Mouse (Mus musculus) intestine, postnatal 0 days (tissue): ENCODE data around the gene Golga5. TPM values are rescaled to one million over a fixed set of nuclear protein-coding genes. Genes with fewer than 3 reads are reported as not detected.

Experiments used
- ATAC-seq: fragments of 200-750 bp; cut with Nextera tagmentation; 2 replicates; pipeline ENCODE4 v1.8.0; 2017; ENCODE audit warnings: mild to moderate bottlenecking, moderate TSS enrichment, moderate library complexity
- H3K27ac ChIP-seq: fragments of 300-500 bp; sonication (generic); 2 replicates; pipeline ENCODE4 v1.5.1; 2014; ENCODE audit warnings: mild to moderate bottlenecking, low read depth, low read length, moderate library complexity
- H3K27me3 ChIP-seq: fragments of 300-500 bp; sonication (generic); replicated peaks from 2 replicates; pipeline ENCODE4 v1.6.1; 2014; ENCODE audit warnings: low read length, mixed read lengths; ENCODE audit not compliant: control insufficient read depth, insufficient read depth
- H3K36me3 ChIP-seq: fragments of 300-500 bp; sonication (generic); 2 replicates; pipeline ENCODE4 v1.6.1; 2014; ENCODE audit warnings: mild to moderate bottlenecking, moderate library complexity; ENCODE audit not compliant: control insufficient read depth, insufficient read depth
- H3K4me1 ChIP-seq: fragments of 300-500 bp; sonication (generic); replicated peaks from 2 replicates; pipeline ENCODE4 v1.6.1; 2014; ENCODE audit warnings: antibody characterized with exemption, low read length, mixed read lengths; ENCODE audit not compliant: control insufficient read depth, insufficient read depth
- H3K4me2 ChIP-seq: fragments of 300-500 bp; sonication (generic); replicated peaks from 2 replicates; pipeline ENCODE4 v1.6.1; 2014; ENCODE audit warnings: low read depth, mild to moderate bottlenecking, moderate library complexity
- H3K4me3 ChIP-seq: fragments of 300-500 bp; sonication (generic); 2 replicates; pipeline ENCODE4 v1.5.1; 2014; ENCODE audit warnings: low read depth, low read length
- H3K9ac ChIP-seq: fragments of 300-500 bp; sonication (generic); 2 replicates; pipeline ENCODE4 v1.6.1; 2014; ENCODE audit warnings: mild to moderate bottlenecking, low read depth, low read length
- H3K9me3 ChIP-seq: fragments of 300-500 bp; sonication (generic); 2 replicates; pipeline ENCODE4 v1.6.1; 2016; ENCODE audit warnings: mixed run types; ENCODE audit not compliant: control insufficient read depth
- CTCF ChIP-seq: sonication (generic); IDR thresholded peaks from 2 replicates; pipeline ENCODE4 v1.5.1; 2016; ENCODE audit warnings: low read depth, mild to moderate bottlenecking, control low read depth, antibody characterized with exemption, moderate library complexity
- WGBS: fragments of 180-500 bp; shearing (Covaris S2); extraction: QIAGEN DNeasy Blood & Tissue Kit; methylation state at CpG from one replicate; pipeline ENCODE4 v1.1.7; 2014; 5-methylcytosine and 5-hydroxymethylcytosine counted together
- polyA plus RNA-seq: library from polyadenylated mRNA; unstranded; fragments of >200 nt; fragmentation: Nextera tagmentation; extraction: Ambion mirVana; gene quantifications from 2 replicates; pipeline ENCODE4 v1.2.1, GENCODE M21; 2015

Gene Golga5
- polyA plus RNA-seq, 1 experiment from 2014 or later: 36.1 TPM

DNA sequence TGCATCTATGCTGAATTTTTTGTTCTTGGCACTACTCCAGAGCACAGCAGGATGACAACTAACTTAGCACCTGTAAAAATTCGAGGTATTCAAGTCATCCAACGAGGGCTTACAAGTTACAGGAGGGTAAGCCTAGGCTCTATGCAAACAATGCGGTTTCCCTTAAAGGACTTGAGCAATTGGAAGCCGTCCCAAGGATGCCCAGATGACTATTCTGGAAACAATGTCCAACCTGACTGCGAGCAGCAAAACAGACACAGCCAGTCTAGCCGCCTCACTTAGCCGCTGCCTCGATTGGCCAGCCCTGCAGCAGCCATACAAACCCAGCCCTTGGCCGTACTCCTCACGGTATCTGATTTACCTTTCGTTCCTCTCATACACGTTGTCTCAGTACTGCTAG lies 36.7 kb upstream of the Golga5 start:
- H3K9me3 ChIP-seq: no peaks in the 10 kb centered on the region
- H3K27ac ChIP-seq: no peak overlapping the region
- no peak overlapping the region for H3K4me2 ChIP-seq
- TF ChIP-seq CTCF: no peak
- no peak for ATAC-seq
- H3K36me3 ChIP-seq: no peaks in the 10 kb centered on the region
- H3K27me3 ChIP-seq: no peaks in the 10 kb centered on the region
- H3K4me1 ChIP-seq: 0 out of 2 replicates have a peak, but pooled peaks cover 4% of the 10 kb centered on the region
- WGBS: 73% methylated on average over 12 of the region's 12 CpGs
- no peak overlapping the region for H3K9ac ChIP-seq
- no peak overlapping the region for H3K4me3 ChIP-seq

DNA sequence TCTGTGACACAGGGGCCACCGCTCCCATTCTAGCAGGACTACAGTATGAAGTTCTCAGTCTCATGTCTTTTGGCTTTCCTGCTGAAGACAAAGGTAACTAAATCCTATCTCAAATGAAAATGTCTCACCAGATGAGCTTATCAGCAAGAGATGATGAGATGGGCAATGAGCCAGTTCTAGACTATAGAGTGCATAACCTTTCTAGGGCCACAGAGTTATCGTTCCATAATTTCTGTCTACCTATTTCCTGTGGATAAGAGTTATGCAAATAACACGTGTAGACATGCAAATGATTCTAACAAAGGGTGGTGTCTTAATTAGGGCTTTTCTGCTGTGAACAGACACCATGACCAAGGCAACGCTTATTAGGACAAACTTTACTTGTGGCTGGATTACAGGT lies 34.8 kb upstream of the Golga5 start:
- no peaks in the 10 kb centered on the region for H3K36me3 ChIP-seq
- no peaks in the 10 kb centered on the region for H3K9me3 ChIP-seq
- WGBS: 69% methylated on average over 4 of the region's 4 CpGs
- no peak overlapping the region for H3K4me3 ChIP-seq
- ATAC-seq: no peak
- 0 out of 2 replicates have a peak, but pooled peaks cover 9% of the 10 kb centered on the region for H3K4me1 ChIP-seq
- no peak for TF ChIP-seq CTCF
- no peak overlapping the region for H3K4me2 ChIP-seq
- no peak overlapping the region for H3K27ac ChIP-seq
- H3K9ac ChIP-seq: no peak overlapping the region
- H3K27me3 ChIP-seq: no peaks in the 10 kb centered on the region

DNA sequence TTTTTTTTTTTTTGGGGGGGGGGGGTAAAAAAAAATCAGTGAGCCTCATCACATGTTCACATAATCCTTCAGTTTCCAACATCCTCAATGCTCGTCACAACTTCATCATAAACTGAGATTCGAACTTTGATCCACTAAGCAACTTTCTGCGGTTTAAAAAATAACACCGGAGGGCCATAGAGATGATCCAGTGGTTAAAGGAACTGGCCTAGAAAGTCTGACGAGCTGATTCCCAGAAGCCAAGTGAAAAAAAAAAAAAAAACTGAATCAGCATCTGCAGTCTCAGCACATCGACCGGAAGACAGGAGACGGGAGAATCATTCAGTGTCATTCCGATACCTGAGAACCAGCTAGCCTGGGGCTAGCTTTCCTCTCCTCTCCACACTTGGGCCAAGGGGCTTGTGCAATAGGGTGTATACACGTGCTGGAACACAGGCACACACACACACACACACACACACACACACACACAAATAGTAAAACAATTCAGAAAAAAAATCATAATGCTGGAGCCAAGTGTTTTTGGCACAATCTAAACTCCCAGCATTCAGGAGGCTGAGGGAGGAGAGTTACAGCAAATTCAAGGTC lies 31.9 kb upstream of the Golga5 start:
- peak overlapping the region; percentile 12; the same call in 1 of the 2 replicates for H3K4me3 ChIP-seq
- 0 out of 2 replicates have a peak, but pooled peaks cover 9% of the 10 kb centered on the region for H3K4me1 ChIP-seq
- no peak for TF ChIP-seq CTCF
- no peak overlapping the region for H3K9ac ChIP-seq
- WGBS: 45% methylated on average over 10 of the region's 10 CpGs
- peak overlapping the region; percentile 54; the same call in 1 of the 2 replicates for H3K27ac ChIP-seq
- no peaks in the 10 kb centered on the region for H3K9me3 ChIP-seq
- ATAC-seq: no peak
- H3K27me3 ChIP-seq: no peaks in the 10 kb centered on the region
- H3K4me2 ChIP-seq: peak overlapping the region; percentile 73
- H3K36me3 ChIP-seq: no peaks in the 10 kb centered on the region

DNA sequence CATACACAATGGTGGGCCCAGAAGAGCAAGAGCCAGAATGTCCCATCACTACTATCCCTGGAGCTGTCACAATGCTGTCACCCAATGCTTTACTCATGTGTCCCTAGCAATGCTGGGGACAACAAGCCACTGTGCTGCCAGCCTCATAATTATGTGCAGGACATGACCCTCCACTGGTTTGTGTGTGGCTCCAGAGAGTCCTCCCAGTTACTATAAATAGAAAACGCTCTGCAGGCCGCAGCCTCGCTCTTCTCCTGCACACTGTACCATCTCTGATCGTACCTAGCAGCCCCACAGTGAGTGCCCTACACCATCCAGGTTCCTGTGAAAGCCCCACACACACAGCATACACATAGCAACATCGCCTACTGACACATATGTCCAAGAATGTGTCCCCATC lies 31.0 kb upstream of the Golga5 start:
- no peak for TF ChIP-seq CTCF
- ATAC-seq: no peak

DNA sequence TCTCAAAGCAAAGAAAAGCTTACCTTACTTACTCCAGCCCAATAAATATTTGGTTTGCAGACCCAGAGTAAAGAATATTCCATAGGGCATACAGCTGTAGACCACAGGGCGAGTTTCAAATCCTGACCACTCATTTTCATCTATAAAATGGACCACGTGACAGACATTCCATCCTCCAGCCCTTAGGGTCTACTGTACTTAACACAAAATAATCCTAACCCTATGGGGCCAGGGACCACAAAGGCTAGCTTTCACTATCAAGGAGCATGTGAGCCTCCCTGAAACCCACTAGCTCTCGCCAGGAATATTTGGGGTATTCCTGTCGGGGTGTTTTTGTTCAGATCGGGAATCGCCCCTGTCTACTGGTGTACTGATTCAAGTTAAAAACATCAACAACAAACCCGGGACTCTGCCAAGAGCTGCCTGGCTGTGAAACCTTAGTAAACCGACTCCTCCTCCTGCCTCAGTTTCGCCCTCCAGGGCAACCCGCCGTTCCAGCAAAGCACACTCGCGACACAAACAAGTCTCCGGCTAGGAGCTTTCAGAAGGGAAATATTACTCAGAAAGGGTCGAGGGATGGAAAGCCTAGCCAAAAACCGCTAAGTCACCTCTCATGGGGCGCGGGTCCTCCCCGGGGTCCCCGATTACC lies 29.8 kb upstream of the Golga5 start:
- Histone ChIP-seq H3K4me2 (peak overlapping the region; percentile 73), H3K4me1 (0 out of 2 replicates have a peak, but pooled peaks cover 5% of the 10 kb centered on the region), H3K4me3 (peak overlapping the region; percentile 74), H3K36me3 (no peaks in the 10 kb centered on the region), H3K27ac (peak overlapping the region; percentile 68), H3K27me3 (no peaks in the 10 kb centered on the region), H3K9me3 (no peaks in the 10 kb centered on the region), H3K9ac (peak overlapping the region; percentile 69)
- TF ChIP-seq CTCF: no peak
- ATAC-seq: peak; percentile 16; the same call in 1 of the 2 replicates
- WGBS: 2% methylated on average over 20 of the region's 20 CpGs

More for the DNA sequence above, 31.0 kb upstream of the Golga5 start:
- 0 out of 2 replicates have a peak, but pooled peaks cover 5% of the 10 kb centered on the region for H3K4me1 ChIP-seq
- no peaks in the 10 kb centered on the region for H3K9me3 ChIP-seq
- H3K36me3 ChIP-seq: no peaks in the 10 kb centered on the region
- H3K27ac ChIP-seq: no peak overlapping the region
- peak overlapping the region; percentile 74 for H3K4me3 ChIP-seq
- H3K4me2 ChIP-seq: peak overlapping the region; percentile 73
- WGBS: 66% methylated on average over 5 of the region's 5 CpGs
- no peaks in the 10 kb centered on the region for H3K27me3 ChIP-seq
- H3K9ac ChIP-seq: no peak overlapping the region

DNA sequence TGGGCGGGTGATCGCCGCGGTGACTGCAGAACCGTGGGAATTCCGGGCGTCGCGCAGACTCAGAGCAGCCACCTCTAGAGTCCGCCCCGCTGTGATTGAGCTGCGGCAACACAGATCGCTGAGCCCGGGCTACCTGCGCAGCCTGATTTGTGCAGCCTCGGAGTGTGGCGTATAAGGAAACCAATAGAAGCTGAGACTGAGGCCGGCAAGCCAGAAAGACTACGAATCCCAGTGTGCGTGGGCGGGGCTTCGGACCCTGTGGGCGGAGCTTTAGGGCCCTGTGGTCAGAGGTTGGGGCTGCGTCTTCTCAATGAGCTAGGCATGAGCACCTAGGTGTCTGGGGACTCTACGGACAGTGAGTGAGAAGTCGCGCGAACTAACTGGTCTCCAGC lies 29.3 kb upstream of the Golga5 start, which contains the start of gene Lgmn:
Lgmn (minus strand) TSS at position 182 of the 392 bp plus-strand sequence.
- peak within 1 kb of the TSS; percentile 73 for H3K4me2 ChIP-seq
- under 1% methylated on average over 28 of the region's 28 CpGs for WGBS
- peak within 1 kb of the TSS; percentile 74 for H3K4me3 ChIP-seq
- 0 out of 2 replicates have a peak, but pooled peaks cover 5% of the 10 kb centered on the region for H3K4me1 ChIP-seq
- H3K27ac ChIP-seq: peak within 1 kb of the TSS; percentile 68
- no peaks in the 10 kb centered on the region for H3K36me3 ChIP-seq
- H3K9me3 ChIP-seq: no peaks in the 10 kb centered on the region
- peak; percentile 99 for ATAC-seq
- no peaks in the 10 kb centered on the region for H3K27me3 ChIP-seq
- no peak for TF ChIP-seq CTCF
- peak within 1 kb of the TSS; percentile 69 for H3K9ac ChIP-seq
